In the genomic region with DNA sequence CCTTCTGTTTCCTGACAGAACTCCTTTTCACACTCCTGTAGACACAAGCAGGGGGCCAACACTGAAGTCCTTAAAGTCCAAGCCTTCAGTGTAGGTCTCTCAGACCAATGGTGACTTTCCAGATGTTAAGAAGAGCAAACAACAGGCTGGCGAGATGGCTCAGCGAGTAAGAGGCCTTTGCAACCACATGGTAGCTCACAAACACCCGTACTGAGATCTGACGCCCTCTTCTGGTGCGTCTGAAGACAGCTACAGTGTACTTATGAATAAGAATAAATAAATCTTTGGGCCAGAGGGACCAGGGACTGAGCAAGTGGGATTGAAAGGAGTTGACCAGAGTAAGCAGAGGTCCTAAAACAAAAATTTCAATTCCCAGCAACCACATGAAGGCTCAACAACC, we compare ENCODE assay signal across 11 mouse cellular contexts.
DNase-seq lines count a peak whose midpoint lies in the region; ATAC-seq and TF ChIP-seq lines count a peak whose summit lies in the region.
"Had no signal": no experiment of that assay in that cellular context is flagged by ENCODE, and none has a peak within 500 bp of the region (broad histone marks: within the 10 kb centered on the region; RNA-seq: fewer than 3 reads in every experiment).

No protein-coding gene starts in this region.

- H3K4me2 ChIP-seq in forebrain, embryonic 16.5 days (ENCODE audit: low read length), result no peak overlapping the region
- H3K4me2 ChIP-seq in forebrain, embryonic 12.5 days, result no peak overlapping the region
- no peak overlapping the region for H3K4me2 ChIP-seq in kidney, postnatal 0 days (ENCODE audit: low read length)
- H3K4me2 ChIP-seq in kidney, embryonic 14.5 days (replicated peaks; ENCODE audit: low read depth, low read length), result no peak overlapping the region
- H3K4me2 ChIP-seq: limb, embryonic 12.5 days; midbrain, embryonic 12.5 days had no signal

- TF ChIP-seq CTCF in kidney, postnatal 0 days (IDR thresholded peaks at IDR 0.05; ENCODE audit: low read depth), result peak; percentile 60

- H3K4me1 ChIP-seq in forebrain, embryonic 16.5 days (replicated peaks; ENCODE audit: control insufficient read depth, insufficient read depth, low read length), result peaks cover 5% of the 10 kb centered on the region; the same call in 1 of the 2 replicates
- H3K4me1 ChIP-seq in forebrain, embryonic 12.5 days, result no peaks in the 10 kb centered on the region
- no peaks in the 10 kb centered on the region for H3K4me1 ChIP-seq in kidney, postnatal 0 days (replicated peaks; ENCODE audit: insufficient read depth, low read length)
- H3K4me1 ChIP-seq in kidney, embryonic 14.5 days (ENCODE audit: control insufficient read depth, insufficient read depth, low read length), result no peaks in the 10 kb centered on the region
- H3K4me1 ChIP-seq: limb, embryonic 12.5 days had no signal

- ATAC-seq in forebrain, embryonic 16.5 days, result no peak
- ATAC-seq in forebrain, embryonic 12.5 days (ENCODE audit: low FRiP score), result no peak
- ATAC-seq in kidney, postnatal 0 days (replicated peaks; ENCODE audit: low FRiP score, low read depth), result no peak
- no peak for ATAC-seq in kidney, embryonic 14.5 days (ENCODE audit: low FRiP score, low TSS enrichment)

- whole genome bisulfite sequencing in forebrain, embryonic 16.5 days, result 40% methylated on average over 5 of the region's 5 CpGs
- 41% methylated on average over 5 of the region's 5 CpGs for WGBS in forebrain, embryonic 12.5 days
- 57% methylated on average over 5 of the region's 5 CpGs for WGBS in kidney, postnatal 0 days
- 48% methylated on average over 5 of the region's 5 CpGs for WGBS in kidney, embryonic 14.5 days

- H3K4me3 ChIP-seq in forebrain, embryonic 16.5 days (replicated peaks; ENCODE audit: low read length), result no peak overlapping the region
- no peak overlapping the region for H3K4me3 ChIP-seq in forebrain, embryonic 12.5 days (replicated peaks)
- no peak overlapping the region for H3K4me3 ChIP-seq in kidney, postnatal 0 days (replicated peaks; ENCODE audit: low read depth, low read length)
- no peak overlapping the region for H3K4me3 ChIP-seq in kidney, embryonic 14.5 days (ENCODE audit: low read length)
- H3K4me3 ChIP-seq: limb, embryonic 12.5 days; midbrain, embryonic 12.5 days had no signal

- no peaks in the 10 kb centered on the region for H3K9me3 ChIP-seq in forebrain, embryonic 16.5 days (ENCODE audit: control insufficient read depth, low read length)
- H3K9me3 ChIP-seq in forebrain, embryonic 12.5 days, result no peaks in the 10 kb centered on the region
- no peaks in the 10 kb centered on the region for H3K9me3 ChIP-seq in kidney, postnatal 0 days (replicated peaks; ENCODE audit: low read length)
- no peaks in the 10 kb centered on the region for H3K9me3 ChIP-seq in kidney, embryonic 14.5 days (ENCODE audit: control insufficient read depth, low read length)
- H3K9me3 ChIP-seq: limb, embryonic 12.5 days; midbrain, embryonic 12.5 days had no signal

- H3K27me3 ChIP-seq in forebrain, embryonic 16.5 days (replicated peaks; ENCODE audit: control insufficient read depth, insufficient read depth, low read length), result no peaks in the 10 kb centered on the region
- H3K27me3 ChIP-seq in forebrain, embryonic 12.5 days, result no peaks in the 10 kb centered on the region
- H3K27me3 ChIP-seq in kidney, postnatal 0 days (ENCODE audit: insufficient read depth, low read length), result no peaks in the 10 kb centered on the region
- H3K27me3 ChIP-seq in kidney, embryonic 14.5 days (ENCODE audit: control insufficient read depth, insufficient read depth, low read length), result no peaks in the 10 kb centered on the region
- H3K27me3 ChIP-seq: limb, embryonic 12.5 days; midbrain, embryonic 12.5 days had no signal

- peak overlapping the region; percentile 13; the same call in 1 of the 2 replicates for H3K27ac ChIP-seq in forebrain, embryonic 16.5 days (ENCODE audit: low read length)
- no peak overlapping the region for H3K27ac ChIP-seq in forebrain, embryonic 12.5 days
- H3K27ac ChIP-seq in kidney, postnatal 0 days, result no peak overlapping the region
- no peak overlapping the region for H3K27ac ChIP-seq in kidney, embryonic 14.5 days (ENCODE audit: low read depth, low read length)
- H3K27ac ChIP-seq: limb, embryonic 12.5 days; midbrain, embryonic 12.5 days had no signal

- no peak for DNase-seq in kidney, postnatal 0 days (ENCODE audit: low spot score)
- peak; percentile 20 for DNase-seq in 3T3-L1 (ENCODE audit: low read depth, low spot score)
- peak; percentile 64 for DNase-seq in adipocyte (ENCODE audit: low spot score)
- no peak for DNase-seq in spleen, adult 12 weeks (ENCODE audit: low spot score)
- no peak for DNase-seq in adrenal gland, postnatal 4 days (ENCODE audit: low spot score in 2 of 2)
- DNase-seq: cerebellum, postnatal 36 days had no signal

- no peak overlapping the region for H3K9ac ChIP-seq in forebrain, embryonic 16.5 days (replicated peaks; ENCODE audit: low read depth, low read length)
- H3K9ac ChIP-seq in forebrain, embryonic 12.5 days, result no peak overlapping the region
- no peak overlapping the region for H3K9ac ChIP-seq in kidney, postnatal 0 days (ENCODE audit: low read depth, low read length)
- H3K9ac ChIP-seq in kidney, embryonic 14.5 days (ENCODE audit: low read depth, low read length), result no peak overlapping the region
- H3K9ac ChIP-seq: limb, embryonic 12.5 days; midbrain, embryonic 12.5 days had no signal

- H3K36me3 ChIP-seq in forebrain, embryonic 16.5 days (ENCODE audit: control insufficient read depth, insufficient read depth), result peaks cover 3% of the 10 kb centered on the region
- H3K36me3 ChIP-seq in forebrain, embryonic 12.5 days (replicated peaks), result no peaks in the 10 kb centered on the region
- H3K36me3 ChIP-seq in kidney, postnatal 0 days (ENCODE audit: insufficient read depth, low read length), result peaks cover 5% of the 10 kb centered on the region; the same call in 1 of the 2 replicates
- H3K36me3 ChIP-seq in kidney, embryonic 14.5 days (ENCODE audit: control insufficient read depth, insufficient read depth, low read length), result no peaks in the 10 kb centered on the region
- H3K36me3 ChIP-seq: limb, embryonic 12.5 days had no signal

Comparison
In these comparisons a context has a peak if more than half of its experiments do, and no peak if none do; other contexts are left out.
1. DNase-seq: peak in 3T3-L1 (single experiment) and adipocyte (single experiment); none in kidney, postnatal 0 days (single experiment), spleen, adult 12 weeks (single experiment) and adrenal gland, postnatal 4 days (0 of 2).